Mouse (Mus musculus) E14TG2a.4 (cell line): ENCODE data around the gene Gper1.
"Not testable (repeated sequence)": the region's sequence is repeated elsewhere in the genome, so short reads cannot be mapped to it uniquely, and the experiment has no call there.

Experiments used
- CTCF ChIP-seq: conservative IDR thresholded peaks from 2 replicates; pipeline ENCODE4 v1.5.1; 2014; ENCODE audit warnings: low read length
- POU5F1 ChIP-seq: IDR thresholded peaks from 2 replicates; pipeline ENCODE4 v1.6.1; 2014; ENCODE audit warnings: low read length, borderline replicate concordance

- not testable (repeated sequence) for TF ChIP-seq CTCF, POU5F1
Observed at GRCm38 (mm10) chr5:139390324-139391119, 32.4 kb upstream of the Gper1 start.
